Mouse (Mus musculus) bone marrow, adult 2 months (tissue): ENCODE data around the gene Nvl. TPM values are rescaled to one million over a fixed set of nuclear protein-coding genes. Genes with fewer than 3 reads are reported as not detected.
A peak's percentile ranks its signal among the peaks of the same experiment; 100 is the strongest.

ENCODE experiments used
- H3K27ac ChIP-seq: fragments of 200-500 bp; 2 replicates; pipeline ENCODE4 v1.5.1; 2012; ENCODE audit warnings: low read depth, mild to moderate bottlenecking, control low read depth, inconsistent platforms, low read length; ENCODE audit not compliant: control insufficient read depth, poor library complexity, insufficient read depth
- H3K4me1 ChIP-seq: fragments of 200-500 bp; 2 replicates; pipeline ENCODE4 v1.6.1; 2011; ENCODE audit warnings: low read length; ENCODE audit not compliant: control insufficient read depth, insufficient read depth
- H3K4me3 ChIP-seq: fragments of 200-500 bp; replicated peaks from 2 replicates; pipeline ENCODE3; 2011; ENCODE audit warnings: mild to moderate bottlenecking, low read depth, low read length, control low read depth; ENCODE audit not compliant: control insufficient read depth
- CTCF ChIP-seq: fragments of 200-500 bp; IDR thresholded peaks from 2 replicates; pipeline ENCODE4 v1.5.1; 2011; ENCODE audit warnings: low read length, control low read depth; ENCODE audit not compliant: control insufficient read depth, insufficient read depth
- POLR2A ChIP-seq: fragments of 200-500 bp; IDR thresholded peaks from 2 replicates; pipeline ENCODE4 v1.6.1; 2011; ENCODE audit warnings: low read depth, mild to moderate bottlenecking, control low read depth, low read length, borderline replicate concordance; ENCODE audit not compliant: control insufficient read depth
- WGBS: fragments of 180-500 bp; shearing (Covaris S2); methylation state at CpG from one replicate; pipeline ENCODE4 v1.1.7; 2018; 5-methylcytosine and 5-hydroxymethylcytosine counted together
- polyA plus RNA-seq: library from polyadenylated mRNA; stranded (reverse); fragments of >200 nt; gene quantifications from 2 replicates; pipeline ENCODE4 v1.2.4, GENCODE M21; 2011; ENCODE audit warnings: low replicate concordance; ENCODE audit not compliant: missing spikeins, insufficient read depth, insufficient read length

Gene Nvl
- polyA plus RNA-seq, 1 experiment: 18.1 TPM

DNA sequence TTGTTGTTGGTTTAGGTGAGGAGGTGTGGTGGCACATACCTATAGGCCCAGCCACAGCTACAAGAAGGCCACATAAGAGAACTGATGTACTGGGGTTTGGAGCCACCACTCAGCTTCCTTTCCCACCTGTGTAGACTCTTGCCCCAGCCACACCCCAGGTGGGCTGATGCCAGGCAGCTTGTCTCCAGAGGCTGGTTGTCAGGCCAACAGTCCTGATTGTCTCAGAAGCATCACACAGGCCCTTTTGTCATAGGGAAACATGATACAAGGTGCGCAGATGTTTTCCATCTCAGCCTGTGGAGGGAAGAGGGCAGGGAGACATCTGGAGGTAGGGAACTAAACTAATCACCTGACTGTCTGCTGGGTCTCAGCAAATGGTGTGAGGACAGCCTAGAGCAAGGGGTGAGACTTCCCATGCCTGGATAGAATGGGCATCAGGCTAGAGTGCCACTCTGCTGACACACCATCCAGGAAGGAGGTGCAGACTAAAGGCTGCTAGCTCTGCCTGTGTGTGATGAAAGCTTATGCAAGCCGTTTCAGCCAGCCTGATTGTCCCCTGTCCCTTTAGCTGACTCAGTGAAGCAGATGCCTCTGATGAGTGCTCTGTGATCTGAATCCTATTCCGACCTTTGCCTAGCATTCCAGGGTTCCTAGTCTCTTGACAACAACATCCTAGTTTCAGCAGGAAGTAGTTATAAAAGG is 82.1 kb downstream of the Nvl start:
- no peak overlapping the region for H3K27ac ChIP-seq
- TF ChIP-seq CTCF (no peak), POLR2A (no peak)
- no peak overlapping the region for H3K4me3 ChIP-seq
- H3K4me1 ChIP-seq: no peaks in the 10 kb centered on the region
- whole genome bisulfite sequencing: 66% methylated on average over 3 of the region's 3 CpGs

DNA sequence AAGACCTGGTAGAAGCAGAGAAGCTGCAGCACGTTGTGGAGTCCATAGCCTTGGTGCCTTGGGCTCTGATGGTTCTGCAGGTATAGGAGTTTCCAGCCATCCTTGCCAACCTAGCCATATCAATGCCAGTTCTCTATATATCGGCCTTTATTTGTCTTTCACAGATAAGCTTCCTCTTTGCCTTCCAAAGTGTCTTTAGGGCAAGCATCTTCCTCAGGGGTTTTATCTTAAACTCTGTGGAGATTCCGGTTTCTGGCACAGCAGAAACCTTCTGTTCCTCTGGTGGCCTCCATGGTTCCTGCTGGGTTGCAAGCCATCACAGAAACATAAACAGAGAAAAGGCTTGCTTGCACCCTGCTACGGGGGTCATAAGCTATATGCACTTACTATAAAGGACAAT is 91.1 kb downstream of the Nvl start:
- Histone ChIP-seq H3K4me3 (no peak overlapping the region), H3K27ac (no peak overlapping the region), H3K4me1 (no peaks in the 10 kb centered on the region)
- WGBS: 56% methylated on average over 4 of the region's 4 CpGs
- TF ChIP-seq POLR2A: no peak
- TF ChIP-seq CTCF: no peak

GRCm38 (mm10) chr1:181050937-181051336 is 93.1 kb downstream of the Nvl start, which contains the start of gene 9130409I23Rik:
9130409I23Rik (plus strand) TSS chr1:181051237.
- Histone ChIP-seq H3K27ac (no peak within 1 kb of the TSS), H3K4me3 (no peak within 1 kb of the TSS), H3K4me1 (no peaks in the 10 kb centered on the region)
- WGBS: 82% methylated on average over 6 of the region's 6 CpGs
- TF ChIP-seq CTCF (no peak), POLR2A (no peak)

GRCm38 (mm10) chr1:181049328-181049842 is 94.6 kb downstream of the Nvl start:
- TF ChIP-seq CTCF: no peak
- no peak for TF ChIP-seq POLR2A
- Histone ChIP-seq H3K4me1 (no peaks in the 10 kb centered on the region), H3K27ac (no peak overlapping the region), H3K4me3 (no peak overlapping the region)

GRCm38 (mm10) chr1:181047520-181047919 is 96.5 kb downstream of the Nvl start:
- H3K4me3 ChIP-seq: no peak overlapping the region
- H3K4me1 ChIP-seq: no peaks in the 10 kb centered on the region
- TF ChIP-seq POLR2A (no peak), CTCF (no peak)
- WGBS: 18% methylated on average over 1 of the region's 1 CpGs
- H3K27ac ChIP-seq: no peak overlapping the region

DNA sequence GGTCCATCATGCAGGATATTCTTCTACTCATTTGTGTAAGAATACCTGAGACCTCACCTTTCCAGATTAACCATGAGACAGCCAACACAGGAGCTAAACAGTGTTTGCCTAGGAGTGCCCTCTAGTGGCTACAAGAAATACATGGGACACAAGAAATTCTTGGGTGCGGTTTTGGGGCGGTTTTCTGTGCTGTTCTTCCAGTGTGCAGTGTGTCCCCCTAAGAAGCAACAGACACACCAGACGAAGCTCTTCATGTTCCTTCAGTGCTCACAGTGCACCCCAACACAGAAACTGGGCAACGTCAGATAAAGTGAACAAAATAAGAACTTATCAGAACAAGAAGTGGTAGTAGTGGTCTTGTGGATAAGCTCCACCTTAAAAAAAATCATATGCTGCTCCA is 104.4 kb downstream of the Nvl start:
- no peak overlapping the region for H3K27ac ChIP-seq
- no peak overlapping the region for H3K4me3 ChIP-seq
- peak; percentile 29; the same call in 1 of the 2 replicates for TF ChIP-seq CTCF
- TF ChIP-seq POLR2A: no peak
- 2% methylated on average over 4 of the region's 4 CpGs for WGBS
- H3K4me1 ChIP-seq: no peaks in the 10 kb centered on the region

DNA sequence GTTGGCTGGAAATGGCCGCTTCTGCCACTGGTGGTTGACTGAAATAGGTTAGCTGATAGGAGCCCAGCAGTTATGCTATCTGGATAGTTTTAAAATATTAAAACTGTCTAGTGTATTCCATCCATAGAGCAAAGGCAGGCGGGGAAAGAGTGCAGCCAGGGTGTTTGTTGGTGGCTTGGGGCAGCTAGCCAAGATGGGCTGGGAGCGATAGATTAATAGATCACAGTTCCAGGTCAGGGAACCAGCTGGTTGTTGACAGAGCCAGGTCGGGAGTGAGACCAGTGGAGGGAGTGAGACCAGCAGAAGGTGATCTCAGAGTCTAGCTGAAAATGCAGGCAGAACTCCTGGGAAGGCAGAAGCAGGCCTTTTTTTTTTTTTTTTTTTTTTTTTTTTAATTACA is 106.4 kb downstream of the Nvl start:
- Histone ChIP-seq H3K4me3 (no peak overlapping the region), H3K4me1 (no peaks in the 10 kb centered on the region), H3K27ac (no peak overlapping the region; the same call in 1 of the 2 replicates)
- 54% methylated on average over 4 of the region's 4 CpGs for WGBS
- TF ChIP-seq POLR2A (no peak), CTCF (no peak)

Other genes starting within 250 kb of the Nvl start
- gene Pycr2, start 239.9 kb downstream of the Nvl start, polyA plus RNA-seq: 32.3 and 48.1 TPM in 2 replicates
- 2.6 TPM in 2 replicates for gene Lefty1, start 209.2 kb downstream of the Nvl start, polyA plus RNA-seq
- gene Tmem63a, start 201.9 kb downstream of the Nvl start, polyA plus RNA-seq: 20.7 and 32.8 TPM in 2 replicates
- gene Ephx1, start 123.3 kb downstream of the Nvl start, polyA plus RNA-seq: 7.2 and 13.4 TPM in 2 replicates
- not detected in 2 replicates for gene 9130409I23Rik, start 93.0 kb downstream of the Nvl start, polyA plus RNA-seq
- gene Cnih4, start 489 bp upstream of the Nvl start, polyA plus RNA-seq: 33.9 and 52.1 TPM in 2 replicates
- 88.4 and 115 TPM in 2 replicates for gene Wdr26, start 67.8 kb upstream of the Nvl start, polyA plus RNA-seq
- 2.7 TPM in 1 of 2 replicates, not detected in the other for gene Cnih3, start 208.4 kb upstream of the Nvl start, polyA plus RNA-seq